Mouse (Mus musculus): Measurements from ENCODE around the gene Tmem9b. TPM values are rescaled to one million over a fixed set of nuclear protein-coding genes. Genes with fewer than 3 reads are reported as not detected.

Tmem9b gene
- total RNA-seq, 2 experiments from 2014 or later, result 36.7 to 37.7 TPM

- no peak for DNase-seq
- intact Hi-C loops (cut with DNase I), result no loop called here
These were observed 11.6 kb downstream of the Tmem9b start for GRCm38 (mm10) chr7:109741060-109741459.

GRCm38 (mm10) chr7:109739822-109740370 lies 12.8 kb downstream of the Tmem9b start:
- intact Hi-C loops (cut with DNase I), result no loop called here

GRCm38 (mm10) chr7:109734806-109735205 lies 17.9 kb downstream of the Tmem9b start:
- intact Hi-C loops (cut with DNase I), result no loop called here
- no peak for DNase-seq

More at GRCm38 (mm10) chr7:109739822-109740370, 12.8 kb downstream of the Tmem9b start:
- DNase-seq, result no peak

- no peak for DNase-seq
- intact Hi-C loops (cut with DNase I), result no loop called here
These were observed 21.0 kb downstream of the Tmem9b start, which contains the start of gene Ascl3 for GRCm38 (mm10) chr7:109731626-109732025. Ascl3 (minus strand) TSS chr7:109731726.

- no peak for DNase-seq
- intact Hi-C loops (cut with DNase I), result no loop called here
These were observed 29.0 kb downstream of the Tmem9b start, which contains the start of gene BC051019 for GRCm38 (mm10) chr7:109723697-109724096. BC051019 (minus strand) TSS chr7:109723850.

- intact Hi-C loops (cut with DNase I), result no loop called here
- DNase-seq, result no peak
These were observed 29.6 kb downstream of the Tmem9b start for GRCm38 (mm10) chr7:109723114-109723513.

GRCm38 (mm10) chr7:109722618-109723017 lies 30.1 kb downstream of the Tmem9b start:
- intact Hi-C loops (cut with DNase I), result no loop called here

GRCm38 (mm10) chr7:109719286-109719685 lies 33.4 kb downstream of the Tmem9b start:
- DNase-seq, result peak; percentile 52 to 65
- intact Hi-C loops (cut with DNase I), result loop anchor here (2.0 kb wide), 1 partner anchor 190 kb away; no protein-coding TSS in a partner anchor

More at GRCm38 (mm10) chr7:109722618-109723017, 30.1 kb downstream of the Tmem9b start:
- no peak for DNase-seq

GRCm38 (mm10) chr7:109713434-109713982 lies 39.2 kb downstream of the Tmem9b start:
- intact Hi-C loops (cut with DNase I), result no loop called here
- DNase-seq, result no peak

- intact Hi-C loops (cut with DNase I), result no loop called here
- no peak for DNase-seq
These were observed 40.5 kb downstream of the Tmem9b start for GRCm38 (mm10) chr7:109712198-109712597.

- no peak for DNase-seq
- intact Hi-C loops (cut with DNase I), result no loop called here
These were observed 42.6 kb downstream of the Tmem9b start for GRCm38 (mm10) chr7:109710069-109710468.

GRCm38 (mm10) chr7:109708961-109709382 lies 43.7 kb downstream of the Tmem9b start:
- peak; percentile 68 to 75 for DNase-seq
- intact Hi-C loops (cut with DNase I), result loop anchor here (5.0 to 10.0 kb wide), 2 partner anchors 83 to 376 kb away; no protein-coding TSS in a partner anchor

GRCm38 (mm10) chr7:109707023-109707785 lies 45.5 kb downstream of the Tmem9b start:
- intact Hi-C loops (cut with DNase I), result loop anchor here (2.0 to 10.0 kb wide), 3 partner anchors 85 to 378 kb away; no protein-coding TSS in a partner anchor
- peak; percentile 70 to 77 for DNase-seq

- no peak for DNase-seq
- intact Hi-C loops (cut with DNase I), result loop anchor here (2.0 to 10.0 kb wide), 3 partner anchors 34 to 380 kb away; no protein-coding TSS in a partner anchor
These were observed 48.2 kb downstream of the Tmem9b start for GRCm38 (mm10) chr7:109704461-109704860.

- intact Hi-C loops (cut with DNase I), result loop anchor here (2.0 to 10.0 kb wide), 3 partner anchors 33 to 381 kb away; no protein-coding TSS in a partner anchor
- DNase-seq, result no peak
These were observed 48.7 kb downstream of the Tmem9b start for GRCm38 (mm10) chr7:109704016-109704377.

- intact Hi-C loops (cut with DNase I), result loop anchor here (2.0 to 10.0 kb wide), 3 partner anchors 33 to 381 kb away; no protein-coding TSS in a partner anchor
- DNase-seq, result peak; percentile 96 to 98
These were observed 49.3 kb downstream of the Tmem9b start, which contains the start of the genes St5 and Akip1 for GRCm38 (mm10) chr7:109703190-109704015. St5 (minus strand) TSS chr7:109703605. Akip1 (plus strand) TSS chr7:109703690.

- intact Hi-C loops (cut with DNase I), result loop anchor here (5.0 to 10.0 kb wide), 2 partner anchors 175 to 382 kb away; no protein-coding TSS in a partner anchor
These were observed 50.0 kb downstream of the Tmem9b start for GRCm38 (mm10) chr7:109702721-109703120.

GRCm38 (mm10) chr7:109700213-109700612 lies 52.5 kb downstream of the Tmem9b start:
- intact Hi-C loops (cut with DNase I), result loop anchor here (5.0 to 10.0 kb wide), 2 partner anchors 173 to 385 kb away; no protein-coding TSS in a partner anchor

More at GRCm38 (mm10) chr7:109702721-109703120, 50.0 kb downstream of the Tmem9b start:
- DNase-seq, result no peak

GRCm38 (mm10) chr7:109695339-109695726 lies 57.3 kb downstream of the Tmem9b start:
- intact Hi-C loops (cut with DNase I), result no loop called here
- no peak for DNase-seq

More at GRCm38 (mm10) chr7:109700213-109700612, 52.5 kb downstream of the Tmem9b start:
- no peak for DNase-seq

Data from heart, postnatal 10 days (tissue).